Mouse (Mus musculus) intestine, embryonic 16.5 days (tissue): ENCODE results near the gene Mbd3. TPM values are rescaled to one million over a fixed set of nuclear protein-coding genes. Genes with fewer than 3 reads are reported as not detected.

Experiments used
- ATAC-seq: fragments of 200-750 bp; cut with Nextera tagmentation; 2 replicates; pipeline ENCODE4 v1.8.0; 2017; ENCODE audit warnings: moderate TSS enrichment, moderate library complexity
- H3K27ac ChIP-seq: fragments of 300-500 bp; sonication (generic); 2 replicates; pipeline ENCODE4 v1.5.1; 2014; ENCODE audit warnings: mild to moderate bottlenecking, low read length
- H3K27me3 ChIP-seq: fragments of 300-500 bp; sonication (generic); replicated peaks from 2 replicates; pipeline ENCODE4 v1.6.1; 2014; ENCODE audit warnings: low read length, control low read depth, mixed read lengths; ENCODE audit not compliant: control insufficient read depth, insufficient read depth
- H3K36me3 ChIP-seq: fragments of 300-500 bp; sonication (generic); 2 replicates; pipeline ENCODE4 v1.6.1; 2014; ENCODE audit warnings: low read length, control low read depth; ENCODE audit not compliant: control insufficient read depth, insufficient read depth
- H3K4me1 ChIP-seq: fragments of 300-500 bp; sonication (generic); 2 replicates; pipeline ENCODE4 v1.6.1; 2014; ENCODE audit warnings: low read length, control low read depth, mixed read lengths; ENCODE audit not compliant: control insufficient read depth, insufficient read depth
- H3K4me2 ChIP-seq: fragments of 300-500 bp; sonication (generic); 2 replicates; pipeline ENCODE4 v1.6.1; 2014; ENCODE audit warnings: low read depth, low read length, control low read depth
- H3K4me3 ChIP-seq: fragments of 300-500 bp; sonication (generic); 2 replicates; pipeline ENCODE4 v1.5.1; 2014; ENCODE audit warnings: mild to moderate bottlenecking, low read length
- H3K9ac ChIP-seq: fragments of 300-500 bp; sonication (generic); 2 replicates; pipeline ENCODE4 v1.6.1; 2014; ENCODE audit warnings: low read depth, low read length
- H3K9me3 ChIP-seq: fragments of 300-500 bp; sonication (generic); 2 replicates; pipeline ENCODE4 v1.6.1; 2016; ENCODE audit warnings: low read length, control low read depth; ENCODE audit not compliant: control insufficient read depth
- WGBS: fragments of 180-500 bp; shearing (Covaris S2); extraction: QIAGEN DNeasy Blood & Tissue Kit; methylation state at CpG from one replicate; pipeline ENCODE4 v1.1.7; 2014; 5-methylcytosine and 5-hydroxymethylcytosine counted together
- polyA plus RNA-seq: library from polyadenylated mRNA; unstranded; fragments of >200 nt; fragmentation: Nextera tagmentation; extraction: Ambion mirVana; gene quantifications from 2 replicates; pipeline ENCODE4 v1.2.1, GENCODE M21; 2015

Gene Mbd3
- polyA plus RNA-seq, 1 experiment from 2014 or later = 144 TPM

GRCm38 (mm10) chr10:80400704-80401161 lies 1.4 kb upstream of the Mbd3 start:
- Histone ChIP-seq H3K4me1 (peaks cover 31% of the 10 kb centered on the region), H3K4me3 (peak overlapping the region; percentile 80; the same call in 1 of the 2 replicates), H3K27me3 (no peaks in the 10 kb centered on the region), H3K9me3 (0 out of 2 replicates have a peak, but pooled peaks cover 2% of the 10 kb centered on the region), H3K36me3 (peaks cover 18% of the 10 kb centered on the region), H3K4me2 (peak overlapping the region; percentile 72), H3K27ac (peak overlapping the region; percentile 93), H3K9ac (peak overlapping the region; percentile 74)
- 67% methylated on average over 4 of the region's 4 CpGs for WGBS
- no peak for ATAC-seq

GRCm38 (mm10) chr10:80399973-80400703 lies 788 bp upstream of the Mbd3 start:
- ATAC-seq = no peak
- peaks cover 25% of the 10 kb centered on the region for H3K4me1 ChIP-seq
- H3K4me3 ChIP-seq = peak overlapping the region; percentile 80
- WGBS = 11% methylated on average over 17 of the region's 17 CpGs
- peak overlapping the region; percentile 93 for H3K27ac ChIP-seq
- H3K27me3 ChIP-seq = no peaks in the 10 kb centered on the region
- peak overlapping the region; percentile 74 for H3K9ac ChIP-seq
- H3K36me3 ChIP-seq = peaks cover 23% of the 10 kb centered on the region
- 0 out of 2 replicates have a peak, but pooled peaks cover 2% of the 10 kb centered on the region for H3K9me3 ChIP-seq
- H3K4me2 ChIP-seq = peak overlapping the region; percentile 72

DNA sequence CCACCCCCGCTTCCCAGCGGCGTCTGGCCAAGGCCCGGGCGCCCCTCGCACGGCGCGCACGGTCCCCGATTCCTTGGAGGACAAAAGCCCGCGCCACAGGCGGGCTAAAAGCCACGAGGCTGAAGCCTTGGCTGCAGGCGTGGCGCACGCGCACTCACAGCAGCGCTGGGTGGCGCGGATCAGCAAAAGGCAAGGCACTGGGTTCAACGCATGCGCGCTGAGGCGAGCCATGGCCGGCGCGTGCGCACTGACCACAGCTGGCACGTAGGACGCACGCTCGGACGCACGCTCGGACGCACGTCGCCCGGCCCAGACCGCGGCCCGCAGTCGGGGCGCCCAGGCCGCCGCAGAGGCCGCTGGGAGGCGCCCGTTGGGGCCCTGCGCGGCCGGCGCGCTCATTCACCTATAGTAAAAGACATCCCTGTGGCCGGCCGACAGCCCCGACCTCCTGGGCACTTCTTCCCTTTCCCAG lies 595 bp downstream of the Mbd3 start:
- ATAC-seq = peak; percentile 81

GRCm38 (mm10) chr10:80398174-80398535 lies 1.2 kb downstream of the Mbd3 start:
- Histone ChIP-seq H3K4me1 (peaks cover 21% of the 10 kb centered on the region), H3K9ac (peak overlapping the region; percentile 93), H3K4me2 (peak overlapping the region; percentile 94), H3K4me3 (peak overlapping the region; percentile 80), H3K27ac (peak overlapping the region; percentile 99), H3K9me3 (no peaks in the 10 kb centered on the region), H3K27me3 (no peaks in the 10 kb centered on the region), H3K36me3 (peaks cover 31% of the 10 kb centered on the region)
- ATAC-seq = no peak
- 0% methylated on average over 1 of the region's 1 CpGs for WGBS

More for the DNA sequence above, 595 bp downstream of the Mbd3 start:
- H3K36me3 ChIP-seq = peaks cover 32% of the 10 kb centered on the region
- 0 out of 2 replicates have a peak, but pooled peaks cover 2% of the 10 kb centered on the region for H3K9me3 ChIP-seq
- no peaks in the 10 kb centered on the region for H3K27me3 ChIP-seq
- H3K27ac ChIP-seq = peak overlapping the region; percentile 99
- H3K4me1 ChIP-seq = peaks cover 21% of the 10 kb centered on the region
- H3K4me3 ChIP-seq = peak overlapping the region; percentile 80
- H3K4me2 ChIP-seq = peak overlapping the region; percentile 94
- under 1% methylated on average over 49 of the region's 59 CpGs for WGBS
- peak overlapping the region; percentile 93 for H3K9ac ChIP-seq

GRCm38 (mm10) chr10:80397524-80398173 lies 1.7 kb downstream of the Mbd3 start:
- peaks cover 23% of the 10 kb centered on the region for H3K4me1 ChIP-seq
- peaks cover 30% of the 10 kb centered on the region for H3K36me3 ChIP-seq
- ATAC-seq = no peak
- peak overlapping the region; percentile 60 for H3K27ac ChIP-seq
- peak overlapping the region; percentile 94 for H3K4me2 ChIP-seq
- H3K27me3 ChIP-seq = no peaks in the 10 kb centered on the region
- WGBS = 37% methylated on average over 8 of the region's 8 CpGs
- peak overlapping the region; percentile 93 for H3K9ac ChIP-seq
- H3K4me3 ChIP-seq = peak overlapping the region; percentile 80
- no peaks in the 10 kb centered on the region for H3K9me3 ChIP-seq

DNA sequence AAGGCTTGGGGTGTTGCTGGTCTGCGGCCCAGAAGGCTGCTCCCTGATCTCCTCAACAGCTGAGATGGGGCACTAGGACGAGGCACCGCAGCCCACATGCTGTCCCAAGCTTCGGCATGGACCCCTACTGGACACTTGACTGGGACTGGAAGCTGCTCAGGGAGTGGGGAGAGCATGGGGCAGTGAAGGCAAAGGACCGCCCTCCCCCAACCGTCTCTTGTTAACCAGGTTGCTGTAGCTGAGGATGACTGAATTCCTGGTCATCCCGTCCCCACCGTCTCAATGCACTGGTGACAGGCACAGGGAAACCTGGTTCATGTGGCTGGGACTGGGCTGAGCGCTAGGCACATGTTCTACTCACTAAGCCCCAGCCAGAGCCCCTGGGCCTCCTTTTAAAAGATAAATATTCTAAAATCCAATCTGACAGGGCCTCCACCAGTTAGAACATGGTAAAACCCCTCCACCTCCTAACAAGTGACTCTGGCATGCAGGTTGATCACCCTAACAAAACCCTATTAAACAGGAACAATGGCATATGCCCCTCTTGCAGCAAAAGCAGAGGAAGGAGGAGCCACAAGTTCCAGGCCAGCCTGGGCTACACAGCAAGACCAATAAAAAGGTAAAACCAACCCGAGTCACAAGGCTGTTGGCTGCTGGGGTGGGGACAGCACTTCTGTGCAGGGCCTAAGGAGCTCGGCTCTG lies 2.4 kb downstream of the Mbd3 start:
- H3K4me3 ChIP-seq = peak overlapping the region; percentile 80
- H3K27ac ChIP-seq = peak overlapping the region; percentile 29; the same call in 1 of the 2 replicates
- no peak for ATAC-seq
- WGBS = 81% methylated on average over 11 of the region's 11 CpGs
- peak overlapping the region; percentile 94 for H3K4me2 ChIP-seq
- H3K4me1 ChIP-seq = peaks cover 28% of the 10 kb centered on the region
- peak overlapping the region; percentile 93 for H3K9ac ChIP-seq
- H3K9me3 ChIP-seq = no peaks in the 10 kb centered on the region
- peaks cover 34% of the 10 kb centered on the region for H3K36me3 ChIP-seq
- H3K27me3 ChIP-seq = no peaks in the 10 kb centered on the region

GRCm38 (mm10) chr10:80395025-80395627 lies 4.2 kb downstream of the Mbd3 start:
- 94% methylated on average over 35 of the region's 35 CpGs for WGBS
- H3K4me3 ChIP-seq = no peak overlapping the region
- H3K27me3 ChIP-seq = no peaks in the 10 kb centered on the region
- no peak for ATAC-seq
- no peaks in the 10 kb centered on the region for H3K9me3 ChIP-seq
- peaks cover 38% of the 10 kb centered on the region for H3K36me3 ChIP-seq
- H3K4me2 ChIP-seq = no peak overlapping the region
- H3K9ac ChIP-seq = no peak overlapping the region
- no peak overlapping the region for H3K27ac ChIP-seq
- peaks cover 26% of the 10 kb centered on the region for H3K4me1 ChIP-seq

DNA sequence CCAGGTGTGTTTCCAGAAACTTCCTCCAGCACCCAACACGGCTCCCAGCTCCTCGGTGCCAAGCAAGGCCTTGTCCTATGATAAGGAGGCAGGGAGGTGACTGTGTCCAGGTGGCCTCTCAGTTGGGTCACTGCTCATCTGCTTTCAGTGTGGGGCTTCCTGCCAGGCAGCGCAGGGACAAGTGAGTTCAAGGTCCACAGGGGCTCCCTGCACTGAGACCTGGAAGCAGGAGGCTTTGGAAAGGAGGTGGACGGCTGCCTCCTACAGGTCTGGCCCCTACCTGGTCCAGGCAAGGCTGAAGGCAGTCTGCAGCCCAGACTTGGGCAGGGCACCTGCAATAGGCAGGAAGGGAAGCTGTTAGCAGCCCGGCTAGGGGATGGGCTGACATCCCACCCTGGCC lies 6.7 kb downstream of the Mbd3 start:
- Histone ChIP-seq H3K36me3 (peaks cover 38% of the 10 kb centered on the region), H3K27me3 (no peaks in the 10 kb centered on the region), H3K4me3 (no peak overlapping the region), H3K4me2 (no peak overlapping the region), H3K27ac (peak overlapping the region; percentile 55; the same call in 1 of the 2 replicates), H3K9ac (peak overlapping the region; percentile 16; the same call in 1 of the 2 replicates), H3K4me1 (peaks cover 29% of the 10 kb centered on the region), H3K9me3 (no peaks in the 10 kb centered on the region)
- peak; percentile 26 for ATAC-seq
- 81% methylated on average over 5 of the region's 5 CpGs for WGBS
